Mouse (Mus musculus) spleen, embryonic (tissue): ENCODE measurements around the gene Fto.

Source experiments
- CTCF ChIA-PET: fragments of 350-600 bp; sonication (Branson Sonifier 250); formaldehyde crosslinking; loops from one replicate; lab custom pipeline; 2022; lab: Charles Lee

Gene Fto

DNA sequence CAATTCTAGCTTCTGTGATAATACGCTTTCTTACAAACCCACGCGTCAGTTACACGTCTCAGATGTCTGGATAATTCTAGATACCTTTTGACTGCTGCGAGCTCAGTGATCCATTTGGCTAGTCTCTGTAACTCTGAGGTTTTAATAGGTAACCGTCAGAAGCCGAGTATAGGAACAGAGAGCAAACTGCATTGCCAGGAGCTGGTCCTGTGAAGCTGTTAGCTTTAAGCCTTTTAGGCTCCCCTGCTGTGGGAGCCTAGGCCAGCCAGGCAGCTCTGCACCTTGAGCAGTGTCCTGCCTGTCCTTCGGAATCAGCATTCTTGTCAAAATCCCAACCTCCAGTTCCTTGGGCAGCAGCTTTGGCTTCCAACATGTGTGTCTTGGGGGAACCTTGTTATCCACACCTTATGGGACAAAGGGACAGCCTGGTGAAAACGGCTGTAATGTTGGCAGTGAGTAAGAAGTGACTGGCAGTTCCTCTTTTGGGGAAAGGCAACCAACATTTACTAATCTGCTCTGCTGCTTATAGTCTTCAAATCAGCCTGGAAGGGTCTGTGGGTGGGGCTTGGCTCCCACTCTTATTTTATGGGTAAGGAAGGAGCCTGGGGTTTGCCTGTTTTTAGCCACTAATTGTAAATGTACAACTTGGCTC lies 77.2 kb downstream of the Fto start:
- CTCF ChIA-PET = no interaction called here

DNA sequence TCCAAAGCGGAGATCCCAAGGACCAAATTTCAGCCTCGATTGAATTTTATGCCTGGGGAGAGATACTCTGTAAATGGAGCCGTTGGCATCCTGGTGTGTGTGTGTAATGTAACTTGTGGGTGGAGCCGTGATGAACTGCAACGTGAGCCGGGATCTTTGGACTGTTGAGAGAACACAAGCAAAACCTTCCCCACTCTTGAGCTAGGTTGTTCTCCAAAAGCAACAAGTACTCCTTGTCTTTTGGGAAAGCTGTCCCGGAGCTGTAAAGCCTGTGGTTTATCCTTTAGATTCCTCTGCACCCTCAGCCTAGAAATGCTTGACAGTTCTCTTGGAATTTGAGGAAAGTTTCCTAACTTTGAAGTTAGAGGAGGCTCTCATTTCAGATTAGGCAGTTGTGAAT lies 78.9 kb downstream of the Fto start:
- CTCF ChIA-PET = interaction anchor here (0.6 kb wide), 1 partner anchor 559 kb away, joined by 3 read pairs; no protein-coding TSS in a partner anchor

DNA sequence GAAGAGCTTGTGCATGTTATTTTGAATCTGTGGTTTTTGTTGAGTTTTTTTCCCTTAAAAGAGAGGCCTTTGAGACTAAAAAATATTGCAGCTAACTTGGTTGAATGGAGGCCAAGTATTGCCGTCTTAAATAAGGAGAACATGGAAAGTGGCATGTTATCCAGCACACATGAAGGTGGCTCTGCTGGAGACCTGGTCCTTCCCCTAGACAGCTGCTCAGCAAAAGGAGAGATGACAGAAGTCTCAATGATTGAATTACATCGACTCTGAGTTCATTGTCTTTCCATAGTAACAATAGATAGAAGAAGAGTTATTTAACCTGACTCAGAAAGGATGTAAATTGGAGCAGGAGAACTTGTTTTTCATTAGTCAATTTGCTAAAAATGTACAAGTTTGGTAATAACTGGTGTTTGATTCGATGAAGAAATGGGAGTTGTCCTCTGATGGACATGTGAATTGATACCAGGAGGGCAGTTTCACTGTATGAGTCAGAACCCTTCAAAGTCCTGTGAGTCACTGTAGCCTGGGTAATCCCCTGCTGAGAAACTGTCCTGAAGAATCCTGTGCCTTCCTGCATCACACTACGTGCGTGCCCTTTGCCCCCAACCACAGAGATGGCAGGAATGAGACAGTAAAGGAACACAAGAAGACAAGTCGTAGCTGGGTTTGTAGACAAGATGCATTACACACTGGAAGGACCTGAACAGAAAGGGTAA lies 82.2 kb downstream of the Fto start:
- CTCF ChIA-PET = interaction anchor here (0.7 kb wide), 1 partner anchor 120 kb away, joined by 8 read pairs; no protein-coding TSS in a partner anchor

DNA sequence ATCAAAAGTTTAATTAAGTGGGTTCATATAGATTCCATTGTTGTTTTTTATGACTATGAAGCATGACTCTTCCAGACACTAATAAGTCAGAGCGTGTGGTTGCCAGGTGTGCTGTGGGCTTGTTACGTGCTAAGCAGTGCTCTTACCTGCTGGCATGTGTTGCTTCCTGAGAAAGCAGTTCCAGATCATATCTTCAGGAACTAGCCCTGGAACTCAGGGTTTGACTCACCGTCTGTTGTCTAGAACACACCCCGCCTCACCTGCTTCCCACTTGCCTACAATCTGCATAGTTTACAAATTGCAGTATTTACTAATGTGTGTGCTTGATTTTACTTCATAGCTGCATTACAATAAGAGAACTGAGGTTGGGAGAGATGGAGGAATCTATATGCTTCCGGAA lies 84.7 kb downstream of the Fto start:
- CTCF ChIA-PET = no interaction called here

DNA sequence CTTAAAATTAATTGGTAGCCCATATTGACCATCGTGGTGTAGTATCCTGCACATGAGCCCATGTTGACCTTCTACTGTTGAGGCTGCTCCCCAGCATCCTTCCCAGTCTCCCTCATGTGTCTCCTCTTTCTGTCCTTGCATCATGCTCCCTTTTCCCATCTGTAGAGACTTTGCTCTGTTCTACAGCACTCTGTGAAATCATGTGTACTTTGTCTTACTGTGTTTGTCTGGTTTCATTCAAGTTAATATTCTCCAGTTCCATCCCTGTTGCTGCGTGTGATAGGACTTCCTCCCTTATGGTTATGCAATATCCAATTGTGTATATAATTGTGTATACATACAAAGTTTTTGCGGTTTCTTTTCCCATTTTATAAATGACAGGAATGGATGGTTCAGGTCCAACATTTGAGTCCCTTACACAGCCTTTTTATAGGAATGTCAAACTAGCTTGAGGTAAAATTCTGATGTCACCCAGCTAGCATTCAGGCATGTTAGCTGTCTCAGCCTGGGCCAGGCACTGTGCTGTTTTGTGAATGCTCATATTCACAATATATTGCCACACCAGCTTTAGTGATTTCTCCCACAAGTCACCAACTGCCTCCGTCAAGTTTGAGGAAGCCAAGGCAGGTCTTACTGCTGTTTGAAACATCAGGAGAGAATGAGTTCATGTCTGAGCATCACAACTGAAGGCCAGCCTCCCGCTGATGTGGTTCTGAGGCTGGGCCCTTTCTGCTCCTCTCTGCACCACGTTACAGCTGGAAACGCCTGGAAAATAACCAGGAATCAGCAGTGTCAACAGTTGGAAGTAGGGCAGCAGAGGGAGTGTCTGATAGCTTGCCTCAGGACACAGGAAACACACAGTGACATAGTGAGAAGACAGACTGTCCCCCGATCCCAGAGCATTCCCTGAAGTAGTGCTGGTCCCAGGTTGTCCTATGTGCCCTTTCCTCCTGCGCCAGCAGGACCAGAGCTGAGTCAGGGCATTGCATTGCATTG lies 90.0 kb downstream of the Fto start:
- CTCF ChIA-PET = no interaction called here

DNA sequence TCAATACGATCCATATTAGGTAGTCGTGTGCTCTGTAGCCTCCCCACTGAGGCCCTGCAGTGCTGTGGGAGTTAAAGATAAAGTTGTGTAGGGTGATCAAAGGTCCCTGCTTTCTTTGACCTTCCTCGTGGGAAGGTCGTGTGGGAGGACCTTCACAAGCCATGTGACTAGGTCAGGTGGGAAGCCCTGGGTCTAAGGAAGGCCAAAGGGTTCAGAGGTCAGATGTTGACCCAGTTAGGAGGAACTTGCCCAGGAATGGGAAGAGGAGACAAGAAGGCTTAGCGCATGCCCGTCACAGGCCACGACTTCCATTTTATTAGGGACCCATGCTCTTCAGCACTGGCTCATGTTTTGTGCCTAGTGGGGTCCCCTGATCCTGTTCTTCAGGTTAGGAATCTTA lies 91.0 kb downstream of the Fto start:
- CTCF ChIA-PET = no interaction called here

DNA sequence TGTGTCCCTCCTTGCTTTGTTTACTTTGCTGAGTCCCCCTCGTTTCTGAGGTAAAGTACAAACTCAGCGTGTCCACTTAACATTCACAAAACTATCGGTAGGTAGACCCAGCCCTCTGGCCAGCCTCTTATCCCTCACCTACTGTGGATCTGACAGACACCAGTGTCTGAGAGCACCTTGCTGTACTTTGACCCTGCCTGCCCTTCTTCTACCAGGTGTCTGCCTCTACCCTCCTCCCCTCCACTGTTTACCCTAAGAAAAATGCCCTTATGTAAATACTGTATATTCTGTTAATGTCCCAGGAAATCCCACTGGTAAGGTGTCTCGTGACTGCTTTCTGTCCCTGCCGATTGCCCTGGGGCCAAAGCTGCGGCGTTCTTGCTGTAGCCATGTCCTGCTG lies 91.8 kb downstream of the Fto start:
- CTCF ChIA-PET = no interaction called here

DNA sequence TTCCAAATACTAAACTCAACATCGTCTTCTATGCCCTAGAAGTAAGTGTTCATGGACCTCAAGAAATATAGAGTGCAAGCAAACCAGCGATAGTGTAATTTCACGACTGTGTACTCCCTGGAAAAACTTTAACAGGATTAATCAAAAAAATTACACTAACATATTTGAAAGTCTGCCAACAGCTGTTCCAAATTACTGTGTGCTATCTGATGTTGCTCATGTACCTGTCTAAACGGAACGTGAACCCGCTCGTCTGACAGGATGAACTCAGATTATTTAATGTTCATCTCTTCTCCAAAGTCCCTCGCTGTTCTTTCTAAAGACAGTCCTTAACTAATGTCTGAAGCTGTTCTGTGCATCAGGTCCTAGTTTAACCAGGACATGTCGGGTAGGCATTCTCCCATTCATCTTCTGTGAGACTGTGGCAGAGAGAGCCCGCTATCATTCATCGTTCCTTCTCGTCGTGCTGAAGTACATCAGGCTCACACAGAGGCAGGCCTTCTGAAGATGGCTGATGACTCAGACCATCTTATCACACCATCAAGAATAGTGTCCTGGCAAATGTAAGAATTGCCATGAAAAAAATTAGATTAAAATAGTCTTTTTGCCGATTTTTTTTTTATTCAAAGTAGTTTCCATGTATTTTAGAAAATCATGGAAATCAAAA lies 93.4 kb downstream of the Fto start:
- CTCF ChIA-PET = no interaction called here

DNA sequence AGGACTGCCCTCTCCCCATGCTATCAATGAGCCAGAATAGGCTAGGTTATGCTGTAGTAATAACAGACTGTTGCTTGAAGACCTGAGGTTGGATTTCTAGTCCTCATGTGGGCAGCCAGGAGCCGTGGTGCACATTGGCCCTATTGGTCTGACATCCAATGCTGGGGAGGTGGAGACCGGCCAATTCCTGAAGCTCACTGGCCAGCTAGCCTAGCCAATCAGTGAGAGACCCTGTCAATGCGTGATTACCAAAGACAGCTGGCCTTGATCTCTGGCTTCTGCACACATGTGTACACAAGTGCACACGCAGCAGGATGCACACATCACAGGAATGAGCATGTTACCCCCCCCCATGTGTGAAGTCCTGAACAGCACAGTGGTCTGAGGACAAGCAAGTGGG lies 94.6 kb downstream of the Fto start:
- CTCF ChIA-PET = no interaction called here

DNA sequence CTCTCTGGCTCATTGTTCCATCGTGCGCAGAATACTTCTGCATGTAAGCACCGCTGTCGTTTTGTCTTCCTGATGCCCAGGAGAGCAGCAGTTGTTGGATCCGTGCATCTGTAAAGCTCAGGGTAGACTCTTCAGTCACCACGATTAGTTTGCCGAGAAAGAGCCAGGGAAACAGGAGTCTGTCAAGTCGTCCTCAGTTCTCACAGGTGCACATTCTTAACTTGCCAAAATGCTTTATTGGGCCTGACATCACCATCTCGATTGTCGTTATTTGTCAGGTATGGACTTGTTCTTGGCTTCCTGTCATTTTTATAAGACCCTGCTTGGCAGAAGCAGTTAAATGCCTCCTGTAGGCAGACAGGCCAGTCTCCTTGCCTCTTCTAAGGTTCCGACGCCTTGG lies 96.7 kb downstream of the Fto start:
- CTCF ChIA-PET = no interaction called here

DNA sequence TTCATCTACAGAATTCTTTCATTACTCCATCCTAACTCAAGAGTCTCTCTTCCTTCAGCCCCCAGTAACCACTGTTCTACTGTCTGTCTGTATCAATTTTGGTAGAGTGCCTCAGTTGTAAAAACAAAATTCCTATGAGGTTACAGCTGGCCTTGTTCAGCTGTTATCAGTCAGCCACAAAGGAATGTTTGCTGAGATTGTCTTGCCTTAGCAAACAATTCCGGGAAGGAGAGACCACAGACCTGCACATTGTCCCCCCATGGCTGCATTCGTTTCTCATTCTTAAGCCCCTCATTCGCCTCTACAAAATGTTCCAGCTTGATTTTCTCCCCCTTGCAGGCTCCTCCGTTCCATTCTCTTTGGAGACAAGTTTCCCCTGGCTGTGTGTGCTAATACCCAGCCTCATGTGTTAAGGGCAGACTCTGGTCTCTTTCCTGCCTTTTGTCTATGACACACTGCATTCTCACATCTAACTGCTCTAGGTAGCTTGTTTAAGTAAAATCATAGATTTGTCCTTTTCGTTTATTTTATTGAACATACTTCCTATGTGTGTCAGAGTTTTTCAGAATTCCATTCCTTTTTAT lies 111.3 kb downstream of the Fto start:
- CTCF ChIA-PET = no interaction called here

DNA sequence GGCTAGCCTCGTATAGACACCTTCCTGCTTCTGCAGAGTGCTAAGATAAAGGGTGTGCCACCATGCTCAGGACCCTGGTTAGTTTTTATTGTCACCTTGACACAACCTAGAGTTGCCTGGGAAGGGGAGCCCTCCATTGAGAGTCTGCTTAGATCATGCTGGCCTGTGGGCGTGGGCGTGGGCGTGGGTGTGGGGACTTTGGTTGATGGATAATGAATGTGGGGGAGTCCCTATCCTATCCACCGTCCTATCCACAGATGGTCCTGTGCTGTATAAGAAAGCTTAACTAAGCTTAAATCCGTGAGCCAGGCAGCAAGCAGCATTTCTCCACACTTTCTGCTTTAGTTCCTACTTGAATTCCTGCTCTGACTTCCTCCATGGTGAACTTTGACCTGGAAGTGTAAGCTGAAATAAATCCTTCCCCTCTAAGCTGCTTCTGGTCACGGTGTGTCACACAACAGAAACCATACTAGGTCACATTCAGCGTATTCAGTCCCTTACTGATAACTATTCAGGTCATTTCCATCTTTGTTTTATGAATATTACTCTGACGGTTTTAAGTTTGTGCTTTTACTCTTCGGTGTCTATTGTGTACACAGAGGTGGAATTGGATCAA lies 112.0 kb downstream of the Fto start:
- CTCF ChIA-PET = no interaction called here

DNA sequence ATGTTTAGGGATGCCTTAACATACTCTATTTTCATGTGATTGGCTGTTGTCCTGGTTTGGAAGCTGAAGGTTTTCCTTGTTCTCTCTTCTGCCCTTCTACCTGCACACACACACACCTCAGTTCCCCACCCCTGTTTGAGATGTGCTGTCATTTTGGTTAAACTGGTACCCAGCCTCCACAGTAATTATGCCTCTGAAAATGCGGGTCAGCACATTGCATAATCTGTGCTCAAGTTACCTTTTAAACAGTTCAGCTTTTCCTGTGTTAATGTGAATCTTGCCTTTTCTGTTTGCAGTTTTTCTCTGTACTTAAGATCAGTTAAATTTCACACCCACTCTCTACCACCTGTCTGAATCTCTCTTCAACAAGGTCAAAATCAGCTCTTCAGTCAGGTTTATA lies 113.2 kb downstream of the Fto start:
- CTCF ChIA-PET = no interaction called here

DNA sequence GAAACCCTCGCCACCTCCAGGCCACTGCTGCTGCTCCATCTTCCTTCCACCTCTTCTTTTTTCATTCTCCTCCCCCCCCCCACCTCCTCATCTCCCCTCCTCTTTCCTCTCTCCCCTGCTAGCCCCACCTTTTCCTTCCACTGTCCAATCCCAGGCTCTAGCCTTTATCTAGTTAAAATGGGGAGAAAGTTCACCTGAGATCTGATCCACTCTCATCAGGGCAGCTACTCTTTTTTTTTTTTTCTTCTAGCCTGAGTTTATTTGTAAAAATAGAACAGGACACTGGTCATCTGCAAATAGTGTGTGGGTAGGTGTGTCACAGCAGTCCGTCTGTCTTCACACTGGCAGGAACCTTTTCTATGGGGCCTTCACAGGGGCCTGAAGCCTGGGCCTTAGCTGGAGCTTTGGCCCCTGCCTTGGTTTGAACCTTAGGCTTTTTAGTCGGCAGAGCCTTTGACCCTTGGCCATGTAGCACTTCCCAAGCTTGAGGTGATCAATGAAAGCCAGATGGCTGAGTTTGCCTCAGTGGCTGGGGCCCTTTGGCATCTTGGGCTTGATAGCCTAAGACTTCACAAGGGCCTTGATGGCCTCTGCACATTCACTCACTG lies 117.1 kb downstream of the Fto start:
- CTCF ChIA-PET = no interaction called here

DNA sequence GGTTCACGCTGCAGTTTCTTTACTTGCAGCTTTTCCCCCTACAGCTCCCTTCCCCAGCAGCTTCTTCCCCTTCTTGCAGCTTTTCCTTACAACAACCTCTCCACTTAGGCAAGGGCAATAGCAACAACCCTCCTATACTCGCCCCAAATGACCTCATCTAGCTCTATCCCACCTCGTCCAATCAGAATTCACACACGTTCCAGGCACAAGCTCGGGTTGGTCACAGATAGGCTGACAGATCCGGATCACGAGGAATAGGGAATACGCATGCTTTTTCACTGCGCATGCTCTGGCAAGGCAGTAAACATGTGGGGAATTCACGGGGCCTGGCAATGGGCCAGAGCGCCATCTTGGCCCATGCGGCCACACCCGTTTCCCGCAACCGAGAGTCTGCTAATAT lies 122.7 kb downstream of the Fto start:
- CTCF ChIA-PET = no interaction called here

DNA sequence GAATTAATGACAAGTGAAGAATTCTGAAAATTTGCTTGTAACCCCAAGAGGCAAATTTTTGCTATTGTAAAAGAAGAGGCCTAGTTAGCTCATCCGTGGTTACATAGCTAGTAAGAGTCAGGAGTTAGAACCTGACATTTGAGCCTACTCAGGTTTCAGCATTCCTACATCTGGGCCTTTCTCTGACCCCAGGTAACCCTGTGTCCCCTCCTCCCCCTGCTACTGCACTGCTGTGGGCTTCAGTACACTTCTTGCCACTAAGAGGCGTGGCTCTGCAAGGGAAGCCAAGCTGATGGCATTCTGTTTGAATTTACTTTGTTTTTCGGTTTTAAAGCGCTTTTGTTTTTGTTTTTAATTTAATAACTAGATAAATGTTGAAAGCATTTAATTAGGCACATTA lies 130.6 kb downstream of the Fto start:
- CTCF ChIA-PET = no interaction called here

DNA sequence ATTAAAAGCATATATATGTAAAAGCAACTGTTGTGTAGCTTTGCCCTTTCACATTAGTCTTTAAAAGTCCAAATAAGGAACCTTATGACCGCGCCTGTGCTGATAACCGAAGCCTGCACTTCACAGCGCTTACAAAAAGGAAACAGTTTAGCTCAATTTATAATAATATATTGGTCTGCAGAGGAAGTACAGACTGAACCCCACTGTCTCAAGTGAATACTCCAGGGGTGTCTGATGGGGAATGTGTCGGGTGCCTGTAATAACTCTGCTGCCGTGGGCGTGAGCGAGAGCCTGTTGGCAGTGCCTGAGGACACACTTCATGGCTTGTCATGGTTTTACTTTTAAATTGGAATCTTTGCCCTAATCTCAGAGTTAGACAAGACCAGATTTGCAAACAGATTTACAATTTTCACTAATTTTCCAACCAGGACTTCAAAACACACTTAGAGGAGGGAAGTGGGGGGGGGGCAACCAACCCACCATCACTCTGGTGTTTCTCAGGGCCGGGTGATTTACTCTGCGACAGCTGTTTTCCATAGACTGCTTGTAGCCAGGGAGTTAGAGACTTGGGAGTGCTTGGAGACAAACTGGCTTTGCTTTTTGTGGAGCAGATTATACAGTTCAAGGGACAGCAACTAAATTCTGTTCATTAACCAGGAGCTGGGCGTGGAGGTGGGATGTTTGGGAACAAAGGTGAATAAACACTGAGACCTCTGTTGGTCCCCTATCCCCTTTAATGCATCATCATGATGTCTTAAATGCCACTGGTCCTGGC lies 131.5 kb downstream of the Fto start:
- CTCF ChIA-PET = no interaction called here

DNA sequence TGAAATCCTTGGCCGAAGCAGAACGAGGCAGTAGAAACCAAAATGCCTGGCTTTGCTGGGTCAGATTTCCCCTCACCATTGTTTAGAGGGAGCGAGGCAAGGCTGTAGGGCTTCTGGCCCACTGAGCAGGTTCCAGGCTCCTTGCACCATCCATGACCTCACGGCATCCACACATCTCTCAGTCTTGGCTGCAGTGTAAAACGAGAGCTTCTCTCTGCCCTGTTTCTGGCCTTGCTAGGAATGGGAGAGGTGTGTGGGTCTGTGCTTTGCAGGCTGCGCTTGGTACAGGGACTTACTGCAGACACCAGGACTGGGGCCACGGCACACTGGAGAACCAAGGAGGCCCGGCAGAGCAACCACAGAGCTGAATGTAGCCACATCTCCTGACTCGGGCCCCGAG lies 132.2 kb downstream of the Fto start:
- CTCF ChIA-PET = no interaction called here

DNA sequence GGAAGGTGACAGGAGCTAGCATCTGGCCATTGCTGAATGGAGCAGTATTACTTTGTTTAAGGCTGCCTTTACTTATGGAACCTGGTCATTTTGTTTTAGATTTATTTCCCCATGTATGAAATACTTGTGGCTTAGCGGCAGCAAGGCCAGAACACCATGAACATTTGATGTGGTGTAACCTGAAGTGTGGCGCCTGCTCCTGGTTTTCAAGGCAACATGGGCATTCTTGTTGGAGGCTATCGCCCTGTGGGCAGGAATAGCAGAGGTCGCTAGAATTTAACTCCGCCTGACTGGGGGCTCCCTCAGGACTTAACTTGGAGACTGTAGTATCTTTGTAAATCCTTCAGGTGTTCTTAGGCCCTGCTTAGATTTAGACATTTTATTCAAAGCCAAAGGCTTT lies 132.7 kb downstream of the Fto start:
- CTCF ChIA-PET = no interaction called here
